Mouse (Mus musculus): Measurements from ENCODE around the gene Tmem199. TPM values are rescaled to one million over a fixed set of nuclear protein-coding genes. Genes with fewer than 3 reads are reported as not detected.

Tmem199 gene
- polyA plus RNA-seq, 1 experiment from 2014 or later, result 17.2 TPM

GRCm38 (mm10) chr11:78461894-78462293 lies 50.1 kb downstream of the Tmem199 start:
- H3K9ac ChIP-seq (ENCODE audit: low read depth, low read length), result no peak overlapping the region
- H3K4me1 ChIP-seq (ENCODE audit: control insufficient read depth, low read depth, low read length), result peaks cover 24% of the 10 kb centered on the region
- ATAC-seq (ENCODE audit: low read depth), result no peak
- H3K27me3 ChIP-seq (ENCODE audit: control insufficient read depth, insufficient read depth, low read depth, low read length), result no peaks in the 10 kb centered on the region
- no peak overlapping the region for H3K27ac ChIP-seq (ENCODE audit: low read length)
- H3K4me2 ChIP-seq (ENCODE audit: low read depth, low read length), result no peak overlapping the region
- H3K36me3 ChIP-seq (ENCODE audit: control insufficient read depth, insufficient read depth), result no peaks in the 10 kb centered on the region
- H3K4me3 ChIP-seq (ENCODE audit: low read depth, low read length), result no peak overlapping the region
- WGBS (ENCODE audit: insufficient replicate concordance), result 60% methylated on average over 1 of the region's 1 CpGs
- H3K9me3 ChIP-seq (replicated peaks; ENCODE audit: control insufficient read depth, low read length), result peaks cover 4% of the 10 kb centered on the region; the same call in 1 of the 2 replicates

GRCm38 (mm10) chr11:78458740-78459139 lies 53.2 kb downstream of the Tmem199 start:
- peaks cover 4% of the 10 kb centered on the region for H3K4me1 ChIP-seq (ENCODE audit: control insufficient read depth, low read depth, low read length)
- H3K4me2 ChIP-seq (ENCODE audit: low read depth, low read length), result no peak overlapping the region
- WGBS (ENCODE audit: insufficient replicate concordance), result 62% methylated on average over 17 of the region's 17 CpGs

More at GRCm38 (mm10) chr11:78458740-78459139, 53.2 kb downstream of the Tmem199 start:
- Histone ChIP-seq H3K27ac (ENCODE audit: low read length) (no peak overlapping the region), H3K9me3 (replicated peaks; ENCODE audit: control insufficient read depth, low read length) (peaks cover 4% of the 10 kb centered on the region; the same call in 1 of the 2 replicates), H3K9ac (ENCODE audit: low read depth, low read length) (no peak overlapping the region), H3K36me3 (ENCODE audit: control insufficient read depth, insufficient read depth) (no peaks in the 10 kb centered on the region), H3K27me3 (ENCODE audit: control insufficient read depth, insufficient read depth, low read depth, low read length) (no peaks in the 10 kb centered on the region; the same call in 1 of the 2 replicates), H3K4me3 (ENCODE audit: low read depth, low read length) (no peak overlapping the region)
- ATAC-seq (ENCODE audit: low read depth), result no peak

Other genes with a start within 250 kb of the Tmem199 start
- gene BC030499, start 221.3 kb downstream of the Tmem199 start, polyA plus RNA-seq (2015; fragmentation: Nextera tagmentation; extraction: Ambion mirVana), result 0.06 and 0.13 TPM in 2 replicates
- 33.0 and 33.7 TPM in 2 replicates for gene Spag5, start 210.6 kb downstream of the Tmem199 start, polyA plus RNA-seq (2015; fragmentation: Nextera tagmentation; extraction: Ambion mirVana)
- gene Aldoc, start 189.2 kb downstream of the Tmem199 start, polyA plus RNA-seq (2015; fragmentation: Nextera tagmentation; extraction: Ambion mirVana), result 15.0 and 19.6 TPM in 2 replicates
- gene Pigs, start 183.8 kb downstream of the Tmem199 start, polyA plus RNA-seq (2015; fragmentation: Nextera tagmentation; extraction: Ambion mirVana), result 31.2 and 36.0 TPM in 2 replicates
- gene Unc119, start 168.7 kb downstream of the Tmem199 start, polyA plus RNA-seq (2015; fragmentation: Nextera tagmentation; extraction: Ambion mirVana), result 22.7 and 24.1 TPM in 2 replicates
- gene Foxn1, start 125.6 kb downstream of the Tmem199 start, polyA plus RNA-seq (2015; fragmentation: Nextera tagmentation; extraction: Ambion mirVana), result not detected in 2 replicates
- gene Slc13a2, start 90.0 kb downstream of the Tmem199 start, polyA plus RNA-seq (2015; fragmentation: Nextera tagmentation; extraction: Ambion mirVana), result 0.04 and 0.07 TPM in 2 replicates
- 7.3 and 8.7 TPM in 2 replicates for gene Slc46a1, start 46.5 kb downstream of the Tmem199 start, polyA plus RNA-seq (2015; fragmentation: Nextera tagmentation; extraction: Ambion mirVana)
- gene Sarm1, start 14.4 kb downstream of the Tmem199 start, polyA plus RNA-seq (2015; fragmentation: Nextera tagmentation; extraction: Ambion mirVana), result 0.12 and 0.14 TPM in 2 replicates
- 977 and 1,120 TPM in 2 replicates for gene Vtn, start 13.1 kb downstream of the Tmem199 start, polyA plus RNA-seq (2015; fragmentation: Nextera tagmentation; extraction: Ambion mirVana)
- gene Sebox, start 8.7 kb downstream of the Tmem199 start, polyA plus RNA-seq (2015; fragmentation: Nextera tagmentation; extraction: Ambion mirVana), result 0.25 and 0.26 TPM in 2 replicates
- gene Poldip2, start within 50 bp of the Tmem199 start, polyA plus RNA-seq (2015; fragmentation: Nextera tagmentation; extraction: Ambion mirVana), result 62.5 and 63.6 TPM in 2 replicates
- gene Tnfaip1, start 24.2 kb upstream of the Tmem199 start, polyA plus RNA-seq (2015; fragmentation: Nextera tagmentation; extraction: Ambion mirVana), result 15.1 and 16.9 TPM in 2 replicates
- gene Ift20, start 24.2 kb upstream of the Tmem199 start, polyA plus RNA-seq (2015; fragmentation: Nextera tagmentation; extraction: Ambion mirVana), result 61.2 and 61.4 TPM in 2 replicates
- 101 and 110 TPM in 2 replicates for gene Tmem97, start 38.6 kb upstream of the Tmem199 start, polyA plus RNA-seq (2015; fragmentation: Nextera tagmentation; extraction: Ambion mirVana)
- gene Nlk, start 185.2 kb upstream of the Tmem199 start, polyA plus RNA-seq (2015; fragmentation: Nextera tagmentation; extraction: Ambion mirVana), result 3.2 TPM in 2 replicates
- gene Ccnq, start 239.6 kb upstream of the Tmem199 start, polyA plus RNA-seq (2015; fragmentation: Nextera tagmentation; extraction: Ambion mirVana), result 13.1 and 15.1 TPM in 2 replicates

Measured in liver, embryonic 16.5 days (tissue).